Mouse (Mus musculus): Measurements from ENCODE around the gene Rgs19. TPM values are rescaled to one million over a fixed set of nuclear protein-coding genes. Genes with fewer than 3 reads are reported as not detected.
A peak's percentile ranks its signal among the peaks of the same experiment; 100 is the strongest.

The Rgs19 gene
- polyA plus RNA-seq, 1 experiment from 2014 or later: 74.9 TPM

- ATAC-seq (ENCODE audit: insufficient number of reproducible peaks, insufficient read depth, low FRiP score, low TSS enrichment): no peak
- 68% methylated on average over 33 of the region's 33 CpGs for WGBS
Measured at GRCm38 (mm10) chr2:181696801-181697420, 3.1 kb upstream of the Rgs19 start.

GRCm38 (mm10) chr2:181695776-181696175, 2.0 kb upstream of the Rgs19 start:
- Histone ChIP-seq H3K27ac (no peak overlapping the region), H3K4me1 (peaks cover 14% of the 10 kb centered on the region), H3K9me3 (no peaks in the 10 kb centered on the region), H3K4me3 (no peak overlapping the region), H3K36me3 (0 out of 2 replicates have a peak, but pooled peaks cover 2% of the 10 kb centered on the region), H3K9ac (no peak overlapping the region), H3K4me2 (replicated peaks) (no peak overlapping the region), H3K27me3 (no peaks in the 10 kb centered on the region)
- 83% methylated on average over 1 of the region's 1 CpGs for WGBS
- ATAC-seq (ENCODE audit: insufficient number of reproducible peaks, insufficient read depth, low FRiP score, low TSS enrichment): no peak

More at GRCm38 (mm10) chr2:181696801-181697420, 3.1 kb upstream of the Rgs19 start:
- Histone ChIP-seq H3K9ac (no peak overlapping the region), H3K9me3 (no peaks in the 10 kb centered on the region), H3K27ac (no peak overlapping the region), H3K36me3 (no peaks in the 10 kb centered on the region), H3K27me3 (no peaks in the 10 kb centered on the region), H3K4me3 (no peak overlapping the region), H3K4me2 (replicated peaks) (no peak overlapping the region), H3K4me1 (peaks cover 14% of the 10 kb centered on the region)

- H3K36me3 ChIP-seq: peaks cover 10% of the 10 kb centered on the region; the same call in 1 of the 2 replicates
- H3K9me3 ChIP-seq: no peaks in the 10 kb centered on the region
- no peak overlapping the region for H3K9ac ChIP-seq
- WGBS: 88% methylated on average over 3 of the region's 3 CpGs
- peak overlapping the region; percentile 69 for H3K4me3 ChIP-seq
- H3K27ac ChIP-seq: peak overlapping the region; percentile 55; the same call in 1 of the 2 replicates
- no peaks in the 10 kb centered on the region for H3K27me3 ChIP-seq
- no peak for ATAC-seq (ENCODE audit: insufficient number of reproducible peaks, insufficient read depth, low FRiP score, low TSS enrichment)
- H3K4me2 ChIP-seq (replicated peaks): peak overlapping the region; percentile 92
- peaks cover 14% of the 10 kb centered on the region for H3K4me1 ChIP-seq
Measured at GRCm38 (mm10) chr2:181694581-181694980, 804 bp upstream of the Rgs19 start.

GRCm38 (mm10) chr2:181692304-181692703, 1.5 kb downstream of the Rgs19 start:
- H3K27ac ChIP-seq: no peak overlapping the region
- 86% methylated on average over 3 of the region's 3 CpGs for WGBS
- H3K4me3 ChIP-seq: peak overlapping the region; percentile 69
- peaks cover 31% of the 10 kb centered on the region for H3K36me3 ChIP-seq
- H3K9ac ChIP-seq: no peak overlapping the region
- H3K9me3 ChIP-seq: no peaks in the 10 kb centered on the region
- peak overlapping the region; percentile 92; the same call in 1 of the 2 replicates for H3K4me2 ChIP-seq (replicated peaks)
- H3K27me3 ChIP-seq: no peaks in the 10 kb centered on the region
- H3K4me1 ChIP-seq: peaks cover 14% of the 10 kb centered on the region
- no peak for ATAC-seq (ENCODE audit: insufficient number of reproducible peaks, insufficient read depth, low FRiP score, low TSS enrichment)

GRCm38 (mm10) chr2:181691571-181691970, 2.2 kb downstream of the Rgs19 start:
- Histone ChIP-seq H3K36me3 (peaks cover 38% of the 10 kb centered on the region), H3K4me2 (replicated peaks) (0 out of 2 replicates have a peak overlapping the region, but pooled peaks have one; percentile 3), H3K4me3 (no peak overlapping the region), H3K27me3 (no peaks in the 10 kb centered on the region), H3K4me1 (peaks cover 14% of the 10 kb centered on the region), H3K9ac (peak overlapping the region; percentile 7; the same call in 1 of the 2 replicates), H3K9me3 (no peaks in the 10 kb centered on the region), H3K27ac (no peak overlapping the region)
- no peak for ATAC-seq (ENCODE audit: insufficient number of reproducible peaks, insufficient read depth, low FRiP score, low TSS enrichment)
- WGBS: 88% methylated on average over 4 of the region's 4 CpGs

- no peak overlapping the region for H3K27ac ChIP-seq
- 87% methylated on average over 6 of the region's 6 CpGs for WGBS
- ATAC-seq (ENCODE audit: insufficient number of reproducible peaks, insufficient read depth, low FRiP score, low TSS enrichment): no peak
- no peaks in the 10 kb centered on the region for H3K27me3 ChIP-seq
- no peak overlapping the region for H3K4me3 ChIP-seq
- H3K4me1 ChIP-seq: peaks cover 14% of the 10 kb centered on the region
- H3K4me2 ChIP-seq (replicated peaks): no peak overlapping the region
- no peaks in the 10 kb centered on the region for H3K9me3 ChIP-seq
- no peak overlapping the region for H3K9ac ChIP-seq
- H3K36me3 ChIP-seq: peaks cover 43% of the 10 kb centered on the region
Measured at GRCm38 (mm10) chr2:181691083-181691482, 2.7 kb downstream of the Rgs19 start.

- Histone ChIP-seq H3K4me3 (no peak overlapping the region), H3K4me2 (replicated peaks) (no peak overlapping the region), H3K9me3 (no peaks in the 10 kb centered on the region), H3K27me3 (no peaks in the 10 kb centered on the region), H3K27ac (no peak overlapping the region), H3K36me3 (peaks cover 45% of the 10 kb centered on the region), H3K4me1 (peaks cover 14% of the 10 kb centered on the region), H3K9ac (no peak overlapping the region)
- WGBS: 92% methylated on average over 10 of the region's 10 CpGs
- no peak for ATAC-seq (ENCODE audit: insufficient number of reproducible peaks, insufficient read depth, low FRiP score, low TSS enrichment)
Measured at GRCm38 (mm10) chr2:181689466-181690160, 4.2 kb downstream of the Rgs19 start.

- Histone ChIP-seq H3K4me1 (peaks cover 2% of the 10 kb centered on the region), H3K4me3 (no peak overlapping the region), H3K4me2 (replicated peaks) (no peak overlapping the region), H3K9ac (no peak overlapping the region), H3K9me3 (no peaks in the 10 kb centered on the region), H3K36me3 (peaks cover 48% of the 10 kb centered on the region), H3K27ac (no peak overlapping the region), H3K27me3 (no peaks in the 10 kb centered on the region)
- 93% methylated on average over 8 of the region's 8 CpGs for WGBS
- ATAC-seq (ENCODE audit: insufficient number of reproducible peaks, insufficient read depth, low FRiP score, low TSS enrichment): no peak
Measured at GRCm38 (mm10) chr2:181687586-181687985, 6.2 kb downstream of the Rgs19 start.

GRCm38 (mm10) chr2:181685686-181686085, 8.1 kb downstream of the Rgs19 start:
- Histone ChIP-seq H3K4me3 (no peak overlapping the region), H3K4me2 (replicated peaks) (no peak overlapping the region), H3K4me1 (no peaks in the 10 kb centered on the region), H3K27ac (no peak overlapping the region), H3K27me3 (no peaks in the 10 kb centered on the region), H3K36me3 (peaks cover 45% of the 10 kb centered on the region), H3K9ac (no peak overlapping the region), H3K9me3 (no peaks in the 10 kb centered on the region)
- 94% methylated on average over 4 of the region's 4 CpGs for WGBS
- ATAC-seq (ENCODE audit: insufficient number of reproducible peaks, insufficient read depth, low FRiP score, low TSS enrichment): no peak

GRCm38 (mm10) chr2:181684713-181685112, 9.1 kb downstream of the Rgs19 start:
- no peak overlapping the region for H3K9ac ChIP-seq
- no peaks in the 10 kb centered on the region for H3K9me3 ChIP-seq
- no peak overlapping the region for H3K4me3 ChIP-seq
- no peaks in the 10 kb centered on the region for H3K4me1 ChIP-seq
- ATAC-seq (ENCODE audit: insufficient number of reproducible peaks, insufficient read depth, low FRiP score, low TSS enrichment): no peak
- no peak overlapping the region for H3K4me2 ChIP-seq (replicated peaks)
- H3K36me3 ChIP-seq: peaks cover 39% of the 10 kb centered on the region
- WGBS: 93% methylated on average over 1 of the region's 1 CpGs
- H3K27ac ChIP-seq: no peak overlapping the region
- no peaks in the 10 kb centered on the region for H3K27me3 ChIP-seq

GRCm38 (mm10) chr2:181683381-181683780, 10.4 kb downstream of the Rgs19 start:
- H3K36me3 ChIP-seq: peaks cover 27% of the 10 kb centered on the region
- no peaks in the 10 kb centered on the region for H3K4me1 ChIP-seq
- 70% methylated on average over 4 of the region's 4 CpGs for WGBS
- ATAC-seq (ENCODE audit: insufficient number of reproducible peaks, insufficient read depth, low FRiP score, low TSS enrichment): no peak
- no peaks in the 10 kb centered on the region for H3K27me3 ChIP-seq
- H3K9ac ChIP-seq: no peak overlapping the region
- no peak overlapping the region for H3K27ac ChIP-seq
- H3K4me2 ChIP-seq (replicated peaks): no peak overlapping the region
- H3K4me3 ChIP-seq: no peak overlapping the region
- no peaks in the 10 kb centered on the region for H3K9me3 ChIP-seq

GRCm38 (mm10) chr2:181681978-181682377, 11.8 kb downstream of the Rgs19 start:
- WGBS: 90% methylated on average over 1 of the region's 1 CpGs

More at GRCm38 (mm10) chr2:181681978-181682377, 11.8 kb downstream of the Rgs19 start:
- ATAC-seq (ENCODE audit: insufficient number of reproducible peaks, insufficient read depth, low FRiP score, low TSS enrichment): no peak
- Histone ChIP-seq H3K27me3 (no peaks in the 10 kb centered on the region), H3K4me2 (replicated peaks) (no peak overlapping the region), H3K9ac (no peak overlapping the region), H3K27ac (no peak overlapping the region), H3K9me3 (no peaks in the 10 kb centered on the region), H3K4me1 (no peaks in the 10 kb centered on the region), H3K4me3 (no peak overlapping the region), H3K36me3 (peaks cover 13% of the 10 kb centered on the region)
